Mouse (Mus musculus): ENCODE results near the gene Tnfrsf8. TPM values are rescaled to one million over a fixed set of nuclear protein-coding genes. Genes with fewer than 3 reads are reported as not detected.
"Not testable (repeated sequence)": the region's sequence is repeated elsewhere in the genome, so short reads cannot be mapped to it uniquely, and the experiment has no call there.

Gene Tnfrsf8
- polyA plus RNA-seq, 1 experiment: 0.94 TPM

- Histone ChIP-seq H3K4me1 (ENCODE audit: control insufficient read depth, insufficient read depth, low read length) (no peaks in the 10 kb centered on the region), H3K27ac (ENCODE audit: insufficient read depth, low read length) (no peak overlapping the region), H3K4me3 (ENCODE audit: insufficient read depth, low read length) (no peak overlapping the region)
- TF ChIP-seq POLR2A (IDR thresholded peaks at IDR 0.05; ENCODE audit: extremely low read depth, insufficient read depth, low read length) (no peak), CTCF (IDR thresholded peaks at IDR 0.05; ENCODE audit: extremely low read depth, insufficient read depth, low read length) (no peak)
Measured at GRCm38 (mm10) chr4:145312530-145312929, 2.4 kb downstream of the Tnfrsf8 start.

GRCm38 (mm10) chr4:145310859-145311258 is 4.1 kb downstream of the Tnfrsf8 start:
- no peak for TF ChIP-seq CTCF (IDR thresholded peaks at IDR 0.05; ENCODE audit: extremely low read depth, insufficient read depth, low read length)
- no peak for TF ChIP-seq POLR2A (IDR thresholded peaks at IDR 0.05; ENCODE audit: extremely low read depth, insufficient read depth, low read length)
- H3K4me1 ChIP-seq (ENCODE audit: control insufficient read depth, insufficient read depth, low read length): no peaks in the 10 kb centered on the region; the same call in 1 of the 2 replicates
- H3K4me3 ChIP-seq (ENCODE audit: insufficient read depth, low read length): no peak overlapping the region
- H3K27ac ChIP-seq (ENCODE audit: insufficient read depth, low read length): no peak overlapping the region

- no peak for TF ChIP-seq CTCF (IDR thresholded peaks at IDR 0.05; ENCODE audit: extremely low read depth, insufficient read depth, low read length)
- no peak for TF ChIP-seq POLR2A (IDR thresholded peaks at IDR 0.05; ENCODE audit: extremely low read depth, insufficient read depth, low read length)
- no peak overlapping the region for H3K27ac ChIP-seq (ENCODE audit: insufficient read depth, low read length)
Measured at GRCm38 (mm10) chr4:145306422-145306821, 8.5 kb downstream of the Tnfrsf8 start.

GRCm38 (mm10) chr4:145305661-145306362 is 9.2 kb downstream of the Tnfrsf8 start:
- H3K4me1 ChIP-seq (ENCODE audit: control insufficient read depth, insufficient read depth, low read length); H3K4me3 ChIP-seq (ENCODE audit: insufficient read depth, low read length); H3K27ac ChIP-seq (ENCODE audit: insufficient read depth, low read length): not testable (repeated sequence)

More at GRCm38 (mm10) chr4:145306422-145306821, 8.5 kb downstream of the Tnfrsf8 start:
- H3K4me3 ChIP-seq (ENCODE audit: insufficient read depth, low read length): no peak overlapping the region
- H3K4me1 ChIP-seq (ENCODE audit: control insufficient read depth, insufficient read depth, low read length): no peaks in the 10 kb centered on the region; the same call in 1 of the 2 replicates

- Histone ChIP-seq H3K4me1 (ENCODE audit: control insufficient read depth, insufficient read depth, low read length) (no peaks in the 10 kb centered on the region; the same call in 1 of the 2 replicates), H3K4me3 (ENCODE audit: insufficient read depth, low read length) (no peak overlapping the region), H3K27ac (ENCODE audit: insufficient read depth, low read length) (no peak overlapping the region)
- TF ChIP-seq CTCF (IDR thresholded peaks at IDR 0.05; ENCODE audit: extremely low read depth, insufficient read depth, low read length) (no peak), POLR2A (IDR thresholded peaks at IDR 0.05; ENCODE audit: extremely low read depth, insufficient read depth, low read length) (no peak)
Measured at GRCm38 (mm10) chr4:145304109-145304508, 10.9 kb downstream of the Tnfrsf8 start.

GRCm38 (mm10) chr4:145302106-145302505 is 12.9 kb downstream of the Tnfrsf8 start:
- Histone ChIP-seq H3K4me1 (ENCODE audit: control insufficient read depth, insufficient read depth, low read length) (no peaks in the 10 kb centered on the region; the same call in 1 of the 2 replicates), H3K27ac (ENCODE audit: insufficient read depth, low read length) (no peak overlapping the region), H3K4me3 (ENCODE audit: insufficient read depth, low read length) (no peak overlapping the region)
- TF ChIP-seq POLR2A (IDR thresholded peaks at IDR 0.05; ENCODE audit: extremely low read depth, insufficient read depth, low read length): no peak
- TF ChIP-seq CTCF (IDR thresholded peaks at IDR 0.05; ENCODE audit: extremely low read depth, insufficient read depth, low read length): no peak

- no peak overlapping the region for H3K27ac ChIP-seq (ENCODE audit: insufficient read depth, low read length)
- no peak overlapping the region for H3K4me3 ChIP-seq (ENCODE audit: insufficient read depth, low read length)
- no peak for TF ChIP-seq POLR2A (IDR thresholded peaks at IDR 0.05; ENCODE audit: extremely low read depth, insufficient read depth, low read length)
- TF ChIP-seq CTCF (IDR thresholded peaks at IDR 0.05; ENCODE audit: extremely low read depth, insufficient read depth, low read length): no peak
- no peaks in the 10 kb centered on the region for H3K4me1 ChIP-seq (ENCODE audit: control insufficient read depth, insufficient read depth, low read length)
Measured at GRCm38 (mm10) chr4:145300210-145300927, 14.6 kb downstream of the Tnfrsf8 start.

- no peak for TF ChIP-seq POLR2A (IDR thresholded peaks at IDR 0.05; ENCODE audit: extremely low read depth, insufficient read depth, low read length)
- TF ChIP-seq CTCF (IDR thresholded peaks at IDR 0.05; ENCODE audit: extremely low read depth, insufficient read depth, low read length): no peak
- H3K4me3 ChIP-seq (ENCODE audit: insufficient read depth, low read length): no peak overlapping the region
- no peaks in the 10 kb centered on the region for H3K4me1 ChIP-seq (ENCODE audit: control insufficient read depth, insufficient read depth, low read length)
- H3K27ac ChIP-seq (ENCODE audit: insufficient read depth, low read length): no peak overlapping the region
Measured at GRCm38 (mm10) chr4:145299355-145299754, 15.6 kb downstream of the Tnfrsf8 start.

- Histone ChIP-seq H3K27ac (ENCODE audit: insufficient read depth, low read length) (no peak overlapping the region), H3K4me1 (ENCODE audit: control insufficient read depth, insufficient read depth, low read length) (no peaks in the 10 kb centered on the region), H3K4me3 (ENCODE audit: insufficient read depth, low read length) (no peak overlapping the region)
- TF ChIP-seq POLR2A (IDR thresholded peaks at IDR 0.05; ENCODE audit: extremely low read depth, insufficient read depth, low read length) (no peak), CTCF (IDR thresholded peaks at IDR 0.05; ENCODE audit: extremely low read depth, insufficient read depth, low read length) (no peak)
Measured at GRCm38 (mm10) chr4:145298846-145299245, 16.1 kb downstream of the Tnfrsf8 start.

Measured in cortical plate, adult 2 months (tissue).